Mouse (Mus musculus): Measurements from ENCODE around the gene Tmem104. TPM values are rescaled to one million over a fixed set of nuclear protein-coding genes. Genes with fewer than 3 reads are reported as not detected.

Tmem104 gene
- polyA plus RNA-seq, 1 experiment from 2014 or later = 8.4 TPM

DNA sequence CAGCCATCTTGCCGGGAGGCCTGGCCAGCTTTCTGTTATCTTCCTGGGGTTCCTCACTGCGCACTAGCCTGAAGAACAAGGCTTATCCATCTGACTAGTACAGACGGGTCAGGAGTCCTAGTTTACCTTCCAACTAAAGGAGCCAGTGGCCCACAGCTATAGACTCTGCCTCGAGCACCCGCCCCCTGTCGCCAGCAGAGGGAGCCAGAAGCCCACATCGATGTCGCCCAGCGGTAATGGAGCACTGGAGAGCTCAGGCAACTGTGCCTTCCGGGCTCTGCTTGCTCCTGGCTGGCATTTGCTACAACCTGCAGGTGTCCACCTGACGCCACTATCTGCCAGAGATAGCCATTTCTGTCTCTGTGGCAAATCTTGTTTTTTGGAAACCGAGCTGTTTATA lies 15.0 kb downstream of the Tmem104 start:
- H3K27me3 ChIP-seq (replicated peaks) = peaks cover 9% of the 10 kb centered on the region; the same call in 1 of the 2 replicates
- no peak overlapping the region for H3K9ac ChIP-seq
- 10% methylated on average over 12 of the region's 12 CpGs for WGBS
- no peak overlapping the region for H3K4me2 ChIP-seq
- no peaks in the 10 kb centered on the region for H3K4me1 ChIP-seq (replicated peaks)
- peak; percentile 57; the same call in 1 of the 2 replicates for ATAC-seq (ENCODE audit: insufficient number of reproducible peaks, low FRiP score)
- H3K36me3 ChIP-seq = peaks cover 51% of the 10 kb centered on the region
- no peaks in the 10 kb centered on the region for H3K9me3 ChIP-seq (replicated peaks)
- H3K27ac ChIP-seq (ENCODE audit: poor library complexity, severe bottlenecking) = no peak overlapping the region
- H3K4me3 ChIP-seq = no peak overlapping the region

DNA sequence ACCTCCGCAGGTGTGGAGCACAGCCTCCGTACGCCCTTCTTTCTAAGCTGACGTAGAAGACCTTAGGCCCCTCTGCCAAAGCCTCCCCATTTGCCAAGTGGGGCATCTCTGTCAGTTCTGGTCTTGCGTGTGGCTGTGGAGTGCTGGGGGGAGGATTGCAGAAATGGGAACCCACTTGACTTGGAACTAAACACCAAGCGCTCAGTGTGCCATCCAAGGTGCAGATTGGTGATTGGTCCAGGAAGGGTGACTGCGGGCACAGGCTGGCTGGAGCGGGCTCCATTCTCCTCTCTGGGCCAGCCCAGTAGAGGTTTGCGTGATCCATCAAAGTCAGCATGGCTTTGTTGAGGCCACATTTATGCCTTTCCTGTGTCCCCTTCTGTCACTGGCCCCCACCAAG lies 15.5 kb downstream of the Tmem104 start:
- Histone ChIP-seq H3K27me3 (replicated peaks) (peaks cover 9% of the 10 kb centered on the region; the same call in 1 of the 2 replicates), H3K9ac (no peak overlapping the region), H3K9me3 (replicated peaks) (no peaks in the 10 kb centered on the region), H3K36me3 (peaks cover 51% of the 10 kb centered on the region), H3K4me2 (no peak overlapping the region), H3K27ac (ENCODE audit: poor library complexity, severe bottlenecking) (no peak overlapping the region), H3K4me1 (replicated peaks) (no peaks in the 10 kb centered on the region), H3K4me3 (no peak overlapping the region)
- ATAC-seq (ENCODE audit: insufficient number of reproducible peaks, low FRiP score) = no peak
- WGBS = 93% methylated on average over 9 of the region's 9 CpGs

DNA sequence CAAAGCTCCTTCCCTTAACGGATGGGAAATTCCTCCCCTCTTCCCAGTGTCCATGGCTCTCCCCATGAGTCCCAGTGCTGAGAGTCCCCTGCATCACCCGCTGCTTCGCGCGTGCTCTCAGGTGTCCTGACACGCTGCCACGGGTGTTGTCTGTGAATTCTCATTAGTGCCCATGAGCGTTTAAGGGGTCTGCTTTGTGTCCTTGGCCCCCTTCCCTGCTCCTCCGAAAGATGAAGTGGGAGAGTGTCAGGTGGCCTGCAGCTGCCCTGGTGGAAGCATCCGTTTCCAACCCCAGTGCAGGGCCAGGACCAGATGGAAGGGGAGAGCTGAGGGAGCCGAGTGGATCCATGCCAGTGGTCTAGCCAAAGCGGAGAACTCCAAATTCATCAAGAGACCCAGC lies 20.8 kb downstream of the Tmem104 start:
- WGBS = 74% methylated on average over 12 of the region's 12 CpGs
- H3K4me1 ChIP-seq (replicated peaks) = peaks cover 24% of the 10 kb centered on the region

DNA sequence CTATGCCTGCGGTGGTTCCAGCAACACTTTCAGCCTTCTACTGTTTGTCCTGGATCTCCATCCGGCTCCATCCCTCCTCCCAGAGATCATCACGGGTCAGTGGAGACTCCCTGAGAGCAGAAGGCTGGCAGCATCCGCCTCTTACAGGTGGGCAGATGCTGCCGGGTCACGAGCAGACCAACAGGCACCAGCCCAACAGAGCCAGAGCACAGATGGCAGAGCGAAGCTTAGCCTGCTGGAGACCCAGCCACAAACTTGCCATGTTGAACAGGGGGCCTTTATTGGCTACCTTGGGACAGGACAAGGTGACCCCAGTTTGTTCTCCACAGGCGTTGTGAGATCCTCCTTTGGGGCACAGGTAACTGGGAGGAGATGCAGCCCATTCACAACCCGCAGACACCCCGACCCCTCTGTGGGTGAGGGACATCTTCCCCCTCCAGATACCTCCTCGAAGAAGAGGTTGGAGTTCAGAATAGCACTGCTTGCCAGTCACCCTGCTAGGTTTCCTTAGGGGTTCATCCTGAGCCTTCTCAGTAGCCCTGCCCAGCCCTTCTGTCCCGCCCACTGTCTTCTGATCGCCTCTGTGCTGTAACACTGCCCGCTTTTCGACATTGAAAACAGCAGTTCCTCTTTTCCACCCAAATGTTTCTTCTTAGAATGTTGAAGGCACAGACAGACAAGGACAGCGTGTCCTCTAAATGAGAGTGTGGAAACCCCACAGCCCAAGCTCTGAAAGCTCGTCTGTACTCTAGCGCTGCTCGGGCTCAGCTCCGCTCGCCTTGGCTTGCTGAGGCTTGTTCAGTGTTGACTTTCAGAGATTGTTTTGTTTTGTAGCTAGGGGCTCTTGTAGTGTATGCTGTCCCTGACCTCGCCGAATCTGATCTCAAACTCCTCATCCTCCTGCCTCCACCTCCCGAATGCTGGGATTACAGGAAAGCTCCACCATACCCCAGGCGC lies 21.8 kb downstream of the Tmem104 start:
- no peak for ATAC-seq (ENCODE audit: insufficient number of reproducible peaks, low FRiP score)
- WGBS = 73% methylated on average over 25 of the region's 25 CpGs
- Histone ChIP-seq H3K27ac (ENCODE audit: poor library complexity, severe bottlenecking) (no peak overlapping the region), H3K4me1 (replicated peaks) (peaks cover 24% of the 10 kb centered on the region), H3K4me3 (no peak overlapping the region), H3K9ac (no peak overlapping the region), H3K4me2 (no peak overlapping the region), H3K36me3 (peaks cover 39% of the 10 kb centered on the region), H3K27me3 (replicated peaks) (peaks cover 9% of the 10 kb centered on the region; the same call in 1 of the 2 replicates), H3K9me3 (replicated peaks) (no peaks in the 10 kb centered on the region)

More for the DNA sequence above, 20.8 kb downstream of the Tmem104 start:
- H3K27ac ChIP-seq (ENCODE audit: poor library complexity, severe bottlenecking) = no peak overlapping the region
- H3K27me3 ChIP-seq (replicated peaks) = peaks cover 9% of the 10 kb centered on the region; the same call in 1 of the 2 replicates
- no peak for ATAC-seq (ENCODE audit: insufficient number of reproducible peaks, low FRiP score)
- no peak overlapping the region for H3K9ac ChIP-seq
- no peaks in the 10 kb centered on the region for H3K9me3 ChIP-seq (replicated peaks)
- peaks cover 39% of the 10 kb centered on the region for H3K36me3 ChIP-seq
- no peak overlapping the region for H3K4me2 ChIP-seq
- H3K4me3 ChIP-seq = no peak overlapping the region

DNA sequence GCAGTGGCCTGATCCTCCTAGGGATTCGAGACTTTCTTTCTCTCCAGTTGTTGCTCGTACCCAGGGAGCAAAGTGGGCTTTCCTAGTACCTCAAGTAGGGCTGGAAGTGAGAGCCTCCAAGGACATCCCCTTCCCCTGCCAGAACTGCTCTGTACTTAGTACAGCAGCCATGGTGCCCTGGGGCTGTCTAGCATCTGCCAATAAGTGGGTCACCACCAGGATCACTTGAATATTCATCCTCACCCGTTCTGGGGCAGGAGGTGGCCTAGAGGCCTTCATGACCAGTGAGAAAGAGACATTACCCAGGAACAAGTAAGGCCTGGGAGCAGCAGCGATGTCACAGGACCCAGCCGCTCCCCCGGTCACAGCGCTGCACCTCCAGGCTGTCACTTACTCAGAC lies 22.7 kb downstream of the Tmem104 start:
- Histone ChIP-seq H3K27me3 (replicated peaks) (peaks cover 9% of the 10 kb centered on the region; the same call in 1 of the 2 replicates), H3K36me3 (peaks cover 37% of the 10 kb centered on the region), H3K4me2 (no peak overlapping the region), H3K9ac (no peak overlapping the region), H3K9me3 (replicated peaks) (no peaks in the 10 kb centered on the region), H3K27ac (ENCODE audit: poor library complexity, severe bottlenecking) (no peak overlapping the region), H3K4me3 (no peak overlapping the region), H3K4me1 (replicated peaks) (peaks cover 30% of the 10 kb centered on the region)
- 77% methylated on average over 7 of the region's 7 CpGs for WGBS
- no peak for ATAC-seq (ENCODE audit: insufficient number of reproducible peaks, low FRiP score)

DNA sequence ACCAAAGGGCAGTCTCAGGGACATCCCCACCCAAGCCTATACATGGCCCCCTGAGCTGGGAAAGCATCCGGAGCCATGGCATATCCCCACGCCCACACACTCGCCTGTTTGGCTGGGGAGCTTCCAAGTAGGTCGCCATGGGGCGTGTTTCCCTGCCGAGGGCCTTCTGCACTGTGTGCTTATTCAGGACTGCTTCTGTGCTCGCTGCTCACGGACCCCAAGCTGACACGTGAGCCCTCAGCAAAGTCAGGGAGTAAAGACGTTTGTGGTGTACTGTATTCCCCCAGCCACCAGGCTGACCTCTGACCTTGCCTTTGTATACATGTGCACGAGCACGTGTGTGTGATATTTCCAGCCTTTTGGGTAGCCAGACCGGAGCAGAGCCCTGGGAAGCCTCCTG lies 24.8 kb downstream of the Tmem104 start:
- Histone ChIP-seq H3K4me3 (no peak overlapping the region), H3K4me2 (no peak overlapping the region), H3K9me3 (replicated peaks) (no peaks in the 10 kb centered on the region), H3K27me3 (replicated peaks) (no peaks in the 10 kb centered on the region; the same call in 1 of the 2 replicates), H3K9ac (no peak overlapping the region), H3K36me3 (peaks cover 18% of the 10 kb centered on the region), H3K4me1 (replicated peaks) (peaks cover 41% of the 10 kb centered on the region), H3K27ac (ENCODE audit: poor library complexity, severe bottlenecking) (no peak overlapping the region)
- 67% methylated on average over 13 of the region's 13 CpGs for WGBS
- no peak for ATAC-seq (ENCODE audit: insufficient number of reproducible peaks, low FRiP score)

DNA sequence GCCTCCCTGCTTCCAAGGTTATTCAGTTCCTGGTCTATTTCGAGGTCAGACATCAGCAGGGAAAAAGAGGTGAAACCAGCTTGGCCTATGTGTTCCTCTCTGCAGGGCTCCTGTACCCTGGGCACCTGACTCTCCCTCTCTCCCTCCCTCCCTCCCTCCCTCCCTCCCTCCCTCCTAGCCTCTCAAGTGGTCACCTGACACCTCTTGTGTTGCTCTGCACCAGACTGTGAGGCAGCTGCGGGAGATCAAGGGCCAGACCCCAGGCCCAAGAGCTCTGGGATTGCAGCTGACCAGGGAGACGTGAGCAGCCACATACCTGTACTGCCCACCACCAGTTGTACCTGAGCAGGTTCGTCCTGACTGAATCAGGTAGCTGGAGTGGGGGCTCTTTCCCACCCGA lies 27.8 kb downstream of the Tmem104 start:
- Histone ChIP-seq H3K9ac (peak overlapping the region; percentile 9; the same call in 1 of the 2 replicates), H3K27me3 (replicated peaks) (0 out of 2 replicates have a peak, but pooled peaks cover 3% of the 10 kb centered on the region), H3K36me3 (no peaks in the 10 kb centered on the region), H3K4me3 (no peak overlapping the region), H3K4me1 (replicated peaks) (peaks cover 58% of the 10 kb centered on the region), H3K4me2 (no peak overlapping the region; the same call in 1 of the 2 replicates), H3K27ac (ENCODE audit: poor library complexity, severe bottlenecking) (peak overlapping the region; percentile 60), H3K9me3 (replicated peaks) (no peaks in the 10 kb centered on the region)
- 29% methylated on average over 5 of the region's 5 CpGs for WGBS
- ATAC-seq (ENCODE audit: insufficient number of reproducible peaks, low FRiP score) = peak; percentile 68; the same call in 1 of the 2 replicates

DNA sequence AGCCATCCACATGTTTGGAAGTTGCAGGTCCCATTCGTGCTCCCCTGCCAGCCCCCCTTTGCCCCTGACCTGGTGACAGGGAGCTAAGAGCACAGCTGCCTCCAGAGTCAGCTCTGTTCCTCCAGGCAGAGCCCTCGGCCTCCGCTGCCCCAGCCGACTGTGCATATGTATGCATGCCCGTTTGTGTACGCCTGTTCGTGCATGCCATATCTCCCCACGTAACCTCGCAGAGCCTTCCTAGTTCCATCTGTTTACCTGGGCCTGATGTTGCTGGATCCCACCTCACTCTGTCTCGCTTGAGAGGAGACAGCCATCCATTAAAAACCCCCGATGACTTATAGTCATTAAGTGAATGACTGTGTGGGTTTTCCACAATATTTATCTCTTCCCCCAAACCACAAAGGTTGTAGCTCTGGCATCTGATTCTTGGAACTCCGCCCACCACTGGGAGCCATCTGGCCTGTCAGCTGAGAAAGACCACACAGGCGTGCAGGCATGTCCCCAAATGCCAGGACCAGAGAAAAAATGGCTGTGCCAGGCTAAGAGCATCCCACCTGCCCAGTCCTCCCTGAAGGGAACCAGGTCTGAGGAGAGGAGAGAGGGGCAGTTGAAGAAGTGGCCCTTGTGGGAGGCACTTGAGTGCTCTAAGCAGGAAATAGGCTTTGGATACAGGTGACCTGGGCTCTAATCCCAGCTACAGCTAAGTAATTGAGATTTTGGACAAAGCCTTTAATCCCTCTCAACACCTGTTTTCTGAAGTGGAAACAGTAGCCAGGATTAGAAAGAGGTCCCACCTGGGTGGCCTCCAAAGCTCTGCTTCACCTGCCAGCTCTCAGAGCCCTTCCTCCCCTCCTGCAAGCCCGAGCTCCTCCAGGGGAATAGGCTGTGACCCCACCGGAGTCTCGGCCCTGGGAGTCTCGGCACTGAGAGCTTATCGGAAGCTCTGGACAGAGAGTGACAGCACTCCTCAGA lies 30.4 kb downstream of the Tmem104 start:
- no peaks in the 10 kb centered on the region for H3K36me3 ChIP-seq
- H3K27ac ChIP-seq (ENCODE audit: poor library complexity, severe bottlenecking) = no peak overlapping the region
- H3K4me3 ChIP-seq = no peak overlapping the region
- no peaks in the 10 kb centered on the region for H3K9me3 ChIP-seq (replicated peaks)
- H3K4me1 ChIP-seq (replicated peaks) = peaks cover 65% of the 10 kb centered on the region
- 58% methylated on average over 18 of the region's 18 CpGs for WGBS
- no peak overlapping the region for H3K4me2 ChIP-seq
- H3K9ac ChIP-seq = 0 out of 2 replicates have a peak overlapping the region, but pooled peaks have one; percentile 49
- ATAC-seq (ENCODE audit: insufficient number of reproducible peaks, low FRiP score) = no peak
- H3K27me3 ChIP-seq (replicated peaks) = 0 out of 2 replicates have a peak, but pooled peaks cover 3% of the 10 kb centered on the region

DNA sequence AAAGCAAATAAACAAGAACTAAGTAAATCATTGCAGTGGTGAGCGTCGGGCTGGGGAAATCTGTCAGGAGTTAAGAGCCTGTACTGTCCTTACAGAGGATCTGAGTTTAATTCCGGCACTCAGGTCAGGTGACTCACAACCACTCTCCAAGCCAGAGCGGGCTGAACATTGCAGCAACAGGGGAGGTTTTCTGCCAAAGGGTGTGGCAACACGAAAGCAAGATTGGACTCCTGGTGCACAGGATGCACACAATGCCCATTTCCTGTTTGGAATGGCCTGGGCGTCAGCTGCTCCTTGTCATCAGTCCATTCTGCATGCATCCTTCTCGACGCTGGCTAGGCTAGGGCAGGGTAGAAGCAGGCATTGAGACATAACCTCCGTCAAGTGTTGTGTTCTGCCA lies 32.0 kb downstream of the Tmem104 start:
- no peak overlapping the region for H3K4me3 ChIP-seq
- peaks cover 80% of the 10 kb centered on the region for H3K4me1 ChIP-seq (replicated peaks)
- H3K9me3 ChIP-seq (replicated peaks) = no peaks in the 10 kb centered on the region
- H3K27ac ChIP-seq (ENCODE audit: poor library complexity, severe bottlenecking) = no peak overlapping the region
- no peak overlapping the region for H3K4me2 ChIP-seq
- no peak overlapping the region for H3K9ac ChIP-seq
- H3K27me3 ChIP-seq (replicated peaks) = 0 out of 2 replicates have a peak, but pooled peaks cover 3% of the 10 kb centered on the region
- no peak for ATAC-seq (ENCODE audit: insufficient number of reproducible peaks, low FRiP score)
- no peaks in the 10 kb centered on the region for H3K36me3 ChIP-seq
- WGBS = 37% methylated on average over 9 of the region's 9 CpGs

DNA sequence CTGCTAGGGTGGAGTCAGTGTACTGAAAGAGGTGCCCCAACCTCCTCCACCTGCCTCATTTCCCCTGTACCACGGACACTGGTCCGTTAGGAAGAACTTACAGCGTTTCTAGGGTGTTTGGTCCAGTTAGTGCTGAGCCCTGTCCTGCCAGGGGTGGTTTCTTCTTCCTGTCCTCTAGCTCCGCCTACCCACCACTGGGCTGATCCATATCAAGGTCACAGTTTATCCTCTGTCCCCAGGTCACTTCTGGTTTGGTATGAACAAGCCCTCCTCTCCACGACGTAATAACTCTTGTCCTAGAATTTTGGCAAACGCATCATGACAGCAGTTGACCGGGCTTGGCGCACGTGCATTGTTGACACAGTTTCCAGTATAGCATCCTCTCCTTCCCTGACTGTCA lies 32.4 kb downstream of the Tmem104 start:
- H3K4me2 ChIP-seq = no peak overlapping the region
- WGBS = 86% methylated on average over 10 of the region's 10 CpGs
- H3K9me3 ChIP-seq (replicated peaks) = no peaks in the 10 kb centered on the region
- 0 out of 2 replicates have a peak, but pooled peaks cover 3% of the 10 kb centered on the region for H3K27me3 ChIP-seq (replicated peaks)
- peaks cover 82% of the 10 kb centered on the region for H3K4me1 ChIP-seq (replicated peaks)
- no peak overlapping the region for H3K4me3 ChIP-seq
- H3K9ac ChIP-seq = no peak overlapping the region
- no peaks in the 10 kb centered on the region for H3K36me3 ChIP-seq
- ATAC-seq (ENCODE audit: insufficient number of reproducible peaks, low FRiP score) = no peak
- no peak overlapping the region for H3K27ac ChIP-seq (ENCODE audit: poor library complexity, severe bottlenecking)
